Mouse (Mus musculus): ENCODE measurements around the gene Fam53b.

- TF ChIP-seq EP300 (IDR thresholded peaks at IDR 0.05; ENCODE audit: insufficient read depth, low read depth, low read length) (no peak), CTCF (IDR thresholded peaks at IDR 0.05; ENCODE audit: low read depth, low read length) (no peak), POLR2A (IDR thresholded peaks at IDR 0.05; ENCODE audit: insufficient read depth, low read length) (no peak)
Observed at GRCm38 (mm10) chr7:132766235-132766871, 47.3 kb downstream of the Fam53b start.

All from ES-Bruce4 (cell line).